ENCODE assay signal across 11 mouse cellular contexts in genomic region chr7:24423956-24424732, GRCm38 (mm10). TPM values are rescaled to one million over a fixed set of nuclear protein-coding genes. Genes with fewer than 3 reads are reported as not detected.
DNase-seq lines count a peak whose midpoint lies in the region; ATAC-seq lines count a peak whose summit lies in the region.
"Had no signal": no experiment of that assay in that cellular context is flagged by ENCODE, and none has a peak within 500 bp of the region (broad histone marks: within the 10 kb centered on the region; RNA-seq: fewer than 3 reads in every experiment).

No protein-coding gene starts in this region.

- no peak for ATAC-seq in activated CD4-positive, CD25-positive, alpha-beta regulatory T cell, adult 4 months
- no peak for ATAC-seq in megakaryocyte progenitor cell, adult 5-6 weeks (replicated peaks; ENCODE audit: poor library complexity)

- peak; percentile 46 for DNase-seq in heart, adult 8-10 months (ENCODE audit: low spot score)
- DNase-seq in heart, embryonic 10.5 days (ENCODE audit: low spot score): no peak
- peak; percentile 51 for DNase-seq in urinary bladder, postnatal 14 days (ENCODE audit: low spot score)
- no peak for DNase-seq in urinary bladder, postnatal 10 days (ENCODE audit: low spot score)
- DNase-seq in heart, postnatal 10 days: peak; percentile 75 to 76
- no peak for DNase-seq in embryo, embryonic 9.5 days (ENCODE audit: extremely low spot score)

- no peak overlapping the region for H3K27ac ChIP-seq in heart, embryonic 10.5 days

- peaks cover 31% of the 10 kb centered on the region for H3K4me1 ChIP-seq in heart, embryonic 10.5 days

- H3K9me3 ChIP-seq in heart, embryonic 10.5 days: no peaks in the 10 kb centered on the region
- H3K9me3 ChIP-seq: G1E had no signal

- no peaks in the 10 kb centered on the region for H3K27me3 ChIP-seq in heart, embryonic 10.5 days (ENCODE audit: insufficient read depth, poor library complexity, severe bottlenecking)

- H3K4me3 ChIP-seq in heart, embryonic 10.5 days: no peak overlapping the region

- intact Hi-C loops in heart, postnatal 10 days (cut with DNase I): no loop called here

- WGBS in heart, embryonic 10.5 days: 79% methylated on average over 12 of the region's 12 CpGs

- H3K36me3 ChIP-seq in heart, embryonic 10.5 days: peaks cover 25% of the 10 kb centered on the region

RNA-seq across cellular contexts. Expression of gene Smg9, which starts 24.7 kb away (rescaled TPM):
- total RNA-seq in heart, adult 8-10 months (2022): 1 to 10 TPM; 5.9 to 8.3 (median 8.0) TPM
- 25.4 and 27.7 TPM in 2 replicates for polyA plus RNA-seq in heart, embryonic 10.5 days (2016; fragmentation: Nextera tagmentation; extraction: Ambion mirVana)
- 10 to 100 TPM; 12.8 to 14.9 TPM for total RNA-seq in heart, postnatal 10 days (2021)
- polyA plus RNA-seq in activated CD4-positive, CD25-positive, alpha-beta regulatory T cell, adult 4 months (2017; shearing (Covaris generic)): 10 to 100 TPM; 24.1 to 31.0 TPM
- 10.8 and 18.1 TPM in 2 replicates for total RNA-seq in megakaryocyte progenitor cell, adult 5-6 weeks (2015)
- total RNA-seq in megakaryocyte progenitor cell, adult 5-6 weeks (2017): 16.0 and 20.8 TPM in 2 replicates

RNA-seq across cellular contexts. Expression of gene Irgc1, which starts 28.0 kb away (rescaled TPM):
- total RNA-seq in heart, adult 8-10 months (2022): under 1 TPM in 1 of 4 experiments, not detected in 3; 0.32 TPM
- polyA plus RNA-seq in heart, embryonic 10.5 days (2016; fragmentation: Nextera tagmentation; extraction: Ambion mirVana): 0.16 TPM in 1 of 2 replicates, not detected in the other
- not detected for total RNA-seq in heart, postnatal 10 days (2021)
- not detected for polyA plus RNA-seq in activated CD4-positive, CD25-positive, alpha-beta regulatory T cell, adult 4 months (2017; shearing (Covaris generic))
- total RNA-seq in megakaryocyte progenitor cell, adult 5-6 weeks (2015): 0.07 TPM in 1 of 2 replicates, not detected in the other
- total RNA-seq in megakaryocyte progenitor cell, adult 5-6 weeks (2017): not detected in 2 replicates
- total RNA-seq: layer of hippocampus, adult 18-20 months had no signal
- polyA plus RNA-seq: embryonic facial prominence, embryonic 11.5 days had no signal

RNA-seq across cellular contexts. Expression of gene Plaur, which starts 38.1 kb away (rescaled TPM):
- total RNA-seq in heart, adult 8-10 months (2022): 1 to 10 TPM; 1.7 to 9.2 (median 2.6) TPM
- 4.3 and 7.3 TPM in 2 replicates for polyA plus RNA-seq in heart, embryonic 10.5 days (2016; fragmentation: Nextera tagmentation; extraction: Ambion mirVana)
- 1 to 10 TPM; 4.2 to 6.1 TPM for total RNA-seq in heart, postnatal 10 days (2021)
- polyA plus RNA-seq in activated CD4-positive, CD25-positive, alpha-beta regulatory T cell, adult 4 months (2017; shearing (Covaris generic)): 1 to 10 TPM; 1.1 to 1.5 TPM
- 17.9 and 21.2 TPM in 2 replicates for total RNA-seq in megakaryocyte progenitor cell, adult 5-6 weeks (2015)
- total RNA-seq in megakaryocyte progenitor cell, adult 5-6 weeks (2017): 20.5 and 27.6 TPM in 2 replicates

RNA-seq across cellular contexts. Expression of gene Kcnn4, which starts 54.1 kb away (rescaled TPM):
- total RNA-seq in heart, adult 8-10 months (2022): 1 to 10 TPM in 1 of 4 experiments, under 1 TPM in 3; 0.44 to 1.3 (median 0.69) TPM
- 11.7 and 14.2 TPM in 2 replicates for polyA plus RNA-seq in heart, embryonic 10.5 days (2016; fragmentation: Nextera tagmentation; extraction: Ambion mirVana)
- 1 to 10 TPM; 1.2 to 2.2 TPM for total RNA-seq in heart, postnatal 10 days (2021)
- 100 to 1,000 TPM; 101 to 105 TPM for polyA plus RNA-seq in activated CD4-positive, CD25-positive, alpha-beta regulatory T cell, adult 4 months (2017; shearing (Covaris generic))
- 20.5 and 28.0 TPM in 2 replicates for total RNA-seq in megakaryocyte progenitor cell, adult 5-6 weeks (2015)
- total RNA-seq in megakaryocyte progenitor cell, adult 5-6 weeks (2017): 48.6 and 57.7 TPM in 2 replicates

RNA-seq across cellular contexts. Expression of gene Cadm4, which starts 57.7 kb away (rescaled TPM):
- 10 to 100 TPM; 16.6 to 22.0 (median 18.7) TPM for total RNA-seq in heart, adult 8-10 months (2022)
- polyA plus RNA-seq in heart, embryonic 10.5 days (2016; fragmentation: Nextera tagmentation; extraction: Ambion mirVana): 0.54 and 0.63 TPM in 2 replicates
- total RNA-seq in heart, postnatal 10 days (2021): 10 to 100 TPM; 18.6 to 22.7 TPM
- not detected for polyA plus RNA-seq in activated CD4-positive, CD25-positive, alpha-beta regulatory T cell, adult 4 months (2017; shearing (Covaris generic))
- not detected in 2 replicates for total RNA-seq in megakaryocyte progenitor cell, adult 5-6 weeks (2015)
- not detected in 2 replicates for total RNA-seq in megakaryocyte progenitor cell, adult 5-6 weeks (2017)
- total RNA-seq: G1E had no signal

Comparison
In these comparisons a context has a peak if more than half of its experiments do, and no peak if none do; other contexts are left out.
1. DNase-seq: peak in heart, adult 8-10 months (single experiment), urinary bladder, postnatal 14 days (single experiment) and heart, postnatal 10 days (2 of 2); none in heart, embryonic 10.5 days (single experiment), urinary bladder, postnatal 10 days (single experiment) and embryo, embryonic 9.5 days (single experiment).